Mouse (Mus musculus): ENCODE measurements around the gene Eps15l1.

GRCm38 (mm10) chr8:72330806-72331516 lies 90.3 kb downstream of the Eps15l1 start:
- TF ChIP-seq TAL1 (IDR thresholded peaks at IDR 0.05; ENCODE audit: low read length) (no peak), GATA1 (IDR thresholded peaks at IDR 0.05; ENCODE audit: low read length) (no peak)

All from erythroblast, embryonic 14.5 days (primary cell).